Mouse (Mus musculus) erythroblast, embryonic 14.5 days (primary cell): Measurements from ENCODE around the gene Slc4a5. TPM values are rescaled to one million over a fixed set of nuclear protein-coding genes. Genes with fewer than 3 reads are reported as not detected.
A peak's percentile ranks its signal among the peaks of the same experiment; 100 is the strongest.

Source experiments
- H3K27me3 ChIP-seq: 2 replicates; pipeline ENCODE4 v1.6.1; 2012; ENCODE audit warnings: inconsistent platforms; ENCODE audit not compliant: control insufficient read depth
- H3K36me3 ChIP-seq: 2 replicates; pipeline ENCODE4 v1.6.1; 2012; ENCODE audit warnings: mild to moderate bottlenecking, inconsistent platforms; ENCODE audit not compliant: control insufficient read depth
- H3K4me1 ChIP-seq: 2 replicates; pipeline ENCODE4 v1.6.1; 2012; ENCODE audit warnings: inconsistent platforms; ENCODE audit not compliant: control insufficient read depth
- H3K4me3 ChIP-seq: replicated peaks from 2 replicates; pipeline ENCODE3; 2012; ENCODE audit warnings: moderate library complexity, mild to moderate bottlenecking, inconsistent platforms
- H3K9me3 ChIP-seq: 2 replicates; pipeline ENCODE4 v1.6.1; 2012; ENCODE audit warnings: low read length, inconsistent platforms, mixed read lengths; ENCODE audit not compliant: control insufficient read depth
- GATA1 ChIP-seq: IDR thresholded peaks from 2 replicates; pipeline ENCODE4 v1.6.1; 2012; ENCODE audit warnings: low read length, inconsistent platforms, mixed read lengths
- TAL1 ChIP-seq: IDR thresholded peaks from 3 replicates; pipeline ENCODE4 v1.6.1; 2012; ENCODE audit warnings: low read length, inconsistent platforms, mixed read lengths
- polyA plus RNA-seq: library from polyadenylated mRNA; stranded (reverse); fragments of >175 nt; gene quantifications from 2 replicates; pipeline ENCODE4 v1.2.3, GENCODE M21; 2012

The Slc4a5 gene
- polyA plus RNA-seq, 1 experiment = 1.8 TPM

DNA sequence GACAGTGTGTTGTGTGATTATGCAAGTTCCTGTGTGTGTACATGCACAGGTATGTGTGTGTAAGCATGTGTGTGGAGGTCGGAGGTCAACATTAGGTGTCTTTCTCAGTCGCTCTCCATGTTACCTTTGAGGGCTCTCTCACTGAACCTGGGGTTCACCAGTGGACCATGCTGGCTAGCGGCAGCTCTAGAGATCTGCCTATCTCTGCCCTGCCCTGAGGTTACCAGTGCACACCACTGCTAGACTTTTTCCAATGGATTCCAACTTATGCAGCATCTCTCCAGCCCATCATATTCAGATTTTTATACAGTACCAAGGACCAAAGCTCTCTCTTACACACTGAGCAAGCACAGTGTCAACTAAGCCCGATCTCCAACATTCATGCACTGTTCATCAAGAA is 27.1 kb downstream of the Slc4a5 start:
- H3K27me3 ChIP-seq = peaks cover 9% of the 10 kb centered on the region
- peak overlapping the region; percentile 74 for H3K4me3 ChIP-seq
- H3K9me3 ChIP-seq = no peaks in the 10 kb centered on the region
- H3K36me3 ChIP-seq = peaks cover 41% of the 10 kb centered on the region
- peaks cover 76% of the 10 kb centered on the region for H3K4me1 ChIP-seq
- TF ChIP-seq GATA1 = no peak
- no peak for TF ChIP-seq TAL1

DNA sequence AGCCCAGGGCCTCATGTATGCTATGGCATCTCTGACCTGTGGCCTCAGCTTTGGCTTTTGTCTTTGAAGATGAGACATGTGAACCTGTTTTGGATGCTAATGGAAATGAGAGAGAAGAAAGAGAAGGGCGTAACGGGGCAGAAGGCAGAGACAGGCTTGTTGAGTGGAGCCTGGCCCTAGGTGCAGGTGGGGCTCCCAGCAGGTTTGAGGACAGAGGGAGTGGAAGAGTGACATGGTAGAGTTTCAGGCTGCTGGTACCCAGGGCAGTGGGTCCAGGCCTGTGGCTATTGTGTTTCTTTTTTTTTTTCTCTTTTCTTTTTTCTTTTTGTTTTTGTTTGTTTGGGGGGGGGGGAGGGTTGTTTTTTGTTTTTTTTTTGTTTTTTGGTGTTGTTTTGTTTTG is 27.5 kb downstream of the Slc4a5 start:
- H3K4me3 ChIP-seq = peak overlapping the region; percentile 74
- H3K4me1 ChIP-seq = peaks cover 73% of the 10 kb centered on the region
- no peaks in the 10 kb centered on the region for H3K9me3 ChIP-seq
- no peak for TF ChIP-seq TAL1
- TF ChIP-seq GATA1 = no peak
- peaks cover 5% of the 10 kb centered on the region; the same call in 1 of the 2 replicates for H3K27me3 ChIP-seq
- H3K36me3 ChIP-seq = peaks cover 41% of the 10 kb centered on the region

DNA sequence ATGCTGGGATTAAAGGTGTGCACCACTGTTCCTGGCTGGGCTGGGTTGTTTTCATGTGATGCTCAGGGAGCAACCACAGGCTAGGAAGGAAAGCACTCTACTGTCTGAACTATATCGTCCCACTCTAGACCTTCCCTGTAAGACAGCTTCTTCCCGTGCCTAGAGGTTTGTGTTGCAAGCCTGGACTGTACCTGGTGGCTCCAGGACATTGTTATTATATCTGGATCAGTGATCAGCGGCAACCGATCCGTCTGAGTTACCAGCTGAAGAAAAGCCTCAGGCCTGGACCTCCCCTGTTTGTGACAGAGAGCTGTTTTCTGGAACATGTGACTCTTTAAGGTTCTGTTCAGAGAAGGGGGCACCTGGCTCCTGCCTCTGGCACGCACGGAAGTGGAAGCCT is 34.6 kb downstream of the Slc4a5 start:
- Histone ChIP-seq H3K36me3 (peaks cover 22% of the 10 kb centered on the region), H3K9me3 (no peaks in the 10 kb centered on the region), H3K4me3 (peak overlapping the region; percentile 28), H3K4me1 (peaks cover 37% of the 10 kb centered on the region), H3K27me3 (peaks cover 8% of the 10 kb centered on the region)
- TF ChIP-seq TAL1 (no peak), GATA1 (no peak)

DNA sequence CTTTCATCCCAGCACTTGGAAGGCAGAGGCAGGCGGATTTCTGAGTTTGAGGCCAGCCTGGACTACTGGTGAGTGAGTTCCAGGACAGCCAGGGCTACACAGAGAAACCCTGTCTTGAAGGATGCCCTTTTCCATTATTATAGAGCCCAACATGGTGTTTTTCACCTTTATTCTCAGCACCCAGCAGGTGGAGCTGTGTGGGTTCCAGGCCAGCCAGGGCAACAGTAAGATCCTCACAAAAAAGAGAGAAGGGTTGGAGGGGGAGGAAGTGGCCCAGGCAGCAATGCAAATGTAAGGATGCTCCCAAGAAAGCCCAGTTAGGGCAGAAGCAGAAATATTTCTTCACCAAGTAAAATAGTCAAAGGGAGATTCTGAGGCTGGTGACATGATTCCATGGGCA is 44.9 kb downstream of the Slc4a5 start:
- Histone ChIP-seq H3K4me1 (peaks cover 8% of the 10 kb centered on the region), H3K9me3 (no peaks in the 10 kb centered on the region; the same call in 1 of the 2 replicates), H3K36me3 (peaks cover 79% of the 10 kb centered on the region), H3K4me3 (no peak overlapping the region), H3K27me3 (peaks cover 37% of the 10 kb centered on the region)
- TF ChIP-seq TAL1 (no peak), GATA1 (no peak)

DNA sequence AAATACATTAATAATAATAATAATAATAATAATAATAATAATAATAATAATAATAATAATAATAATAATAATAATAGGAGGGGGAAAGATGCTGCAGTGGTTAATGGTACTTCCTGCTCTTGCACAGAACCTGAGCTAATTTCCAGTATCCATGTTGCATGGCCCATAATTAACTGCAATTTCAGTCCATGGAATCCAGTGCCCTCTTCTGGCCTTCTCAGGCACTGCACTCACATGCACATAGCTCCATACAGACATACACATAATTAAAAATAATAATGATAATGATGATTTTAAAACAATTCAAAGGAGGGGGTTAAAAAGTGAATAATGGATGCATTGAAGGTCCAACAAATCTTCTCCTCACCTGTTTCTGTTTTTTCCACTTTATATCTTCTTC is 45.6 kb downstream of the Slc4a5 start:
- no peak for TF ChIP-seq TAL1
- TF ChIP-seq GATA1 = no peak
- H3K4me1 ChIP-seq = peaks cover 8% of the 10 kb centered on the region
- H3K36me3 ChIP-seq = peaks cover 80% of the 10 kb centered on the region
- no peak overlapping the region for H3K4me3 ChIP-seq
- H3K9me3 ChIP-seq = no peaks in the 10 kb centered on the region; the same call in 1 of the 2 replicates
- H3K27me3 ChIP-seq = peaks cover 39% of the 10 kb centered on the region

DNA sequence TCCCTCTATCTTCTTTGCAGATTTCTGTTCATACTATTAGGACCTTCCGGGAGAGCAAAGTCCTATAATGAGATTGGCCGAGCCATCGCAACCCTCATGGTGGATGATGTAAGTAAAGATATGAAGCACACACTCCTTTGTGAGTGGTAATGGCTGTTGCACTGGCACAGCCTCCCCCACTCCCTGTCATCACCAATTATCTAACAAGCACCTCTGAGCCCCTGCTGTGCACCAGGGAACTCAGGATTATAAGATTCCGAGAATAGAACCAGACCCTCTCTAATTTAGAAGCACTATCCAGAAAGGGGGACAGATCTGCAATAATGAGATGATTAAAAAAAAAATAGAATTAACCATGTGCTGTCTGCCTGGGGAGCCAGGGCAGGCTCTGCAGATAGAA is 46.0 kb downstream of the Slc4a5 start:
- H3K4me1 ChIP-seq = peaks cover 8% of the 10 kb centered on the region
- H3K9me3 ChIP-seq = no peaks in the 10 kb centered on the region; the same call in 1 of the 2 replicates
- H3K27me3 ChIP-seq = peaks cover 37% of the 10 kb centered on the region
- TF ChIP-seq TAL1 (no peak), GATA1 (no peak)
- peaks cover 81% of the 10 kb centered on the region for H3K36me3 ChIP-seq
- H3K4me3 ChIP-seq = no peak overlapping the region

DNA sequence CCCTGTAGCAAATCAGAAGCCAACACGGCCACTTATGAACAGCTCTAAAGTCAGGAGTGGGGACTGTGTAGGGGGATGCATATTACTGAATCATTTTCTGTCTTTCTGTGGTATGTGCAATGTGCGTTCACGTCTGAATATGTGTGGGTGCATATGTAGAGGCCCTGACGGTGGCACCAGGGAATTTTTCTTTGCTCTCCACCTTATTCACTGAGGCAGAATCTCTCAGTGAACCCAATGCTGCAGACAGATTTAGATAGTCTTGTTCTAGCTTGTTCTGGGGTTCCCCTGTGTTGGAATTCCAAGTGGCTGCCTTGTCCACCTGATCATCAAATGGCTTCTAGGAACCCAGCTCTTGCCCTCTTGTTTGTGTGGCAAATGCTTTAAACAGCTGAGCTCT is 48.0 kb downstream of the Slc4a5 start:
- Histone ChIP-seq H3K9me3 (no peaks in the 10 kb centered on the region; the same call in 1 of the 2 replicates), H3K36me3 (peaks cover 78% of the 10 kb centered on the region), H3K4me1 (peaks cover 8% of the 10 kb centered on the region), H3K4me3 (no peak overlapping the region), H3K27me3 (peaks cover 39% of the 10 kb centered on the region)
- no peak for TF ChIP-seq TAL1

DNA sequence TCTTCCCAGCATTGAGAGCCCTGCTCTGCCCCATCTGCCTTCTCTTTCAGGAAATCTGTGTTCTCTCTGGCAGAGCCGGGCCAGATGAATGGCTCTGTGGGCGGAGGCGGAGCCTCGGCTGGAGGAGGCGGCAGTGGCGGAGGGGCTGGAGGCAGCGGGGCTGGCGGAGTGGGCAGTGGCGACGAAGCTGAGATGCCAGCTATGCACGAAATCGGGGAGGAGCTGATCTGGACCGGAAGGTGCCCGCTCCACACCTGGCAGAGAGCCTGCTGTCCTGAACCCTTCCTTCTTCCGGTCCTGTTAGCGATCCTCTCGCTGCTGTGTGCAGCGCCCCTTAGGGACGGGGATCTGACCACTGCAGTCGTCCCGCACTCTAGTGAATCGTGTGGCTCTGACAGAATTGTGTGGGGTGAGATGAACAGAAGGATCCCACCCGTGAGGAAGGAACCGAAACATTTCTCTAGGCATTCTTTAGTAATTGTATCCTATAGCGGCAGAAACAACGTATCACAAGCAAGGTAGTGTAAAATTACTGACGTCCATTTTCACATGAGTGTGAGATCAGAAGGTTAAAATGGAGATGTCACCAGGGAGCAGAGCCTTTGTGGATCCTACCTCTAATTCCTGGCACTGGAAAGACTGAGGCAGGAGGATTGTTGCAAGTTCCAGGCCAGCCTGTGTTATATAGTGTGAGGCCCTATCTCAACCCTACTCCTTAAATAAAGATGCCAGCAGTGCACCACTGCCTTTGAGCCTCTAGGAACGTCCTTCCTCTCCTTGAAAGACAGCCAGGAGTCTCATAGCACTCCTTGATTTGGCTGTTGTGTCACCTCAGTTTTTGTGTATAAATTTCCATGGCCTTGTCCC is 48.7 kb downstream of the Slc4a5 start:
- no peak for TF ChIP-seq TAL1
- no peak for TF ChIP-seq GATA1
- Histone ChIP-seq H3K9me3 (no peaks in the 10 kb centered on the region; the same call in 1 of the 2 replicates), H3K4me1 (peaks cover 8% of the 10 kb centered on the region), H3K36me3 (peaks cover 74% of the 10 kb centered on the region), H3K27me3 (peaks cover 39% of the 10 kb centered on the region), H3K4me3 (peak overlapping the region; percentile 60)

DNA sequence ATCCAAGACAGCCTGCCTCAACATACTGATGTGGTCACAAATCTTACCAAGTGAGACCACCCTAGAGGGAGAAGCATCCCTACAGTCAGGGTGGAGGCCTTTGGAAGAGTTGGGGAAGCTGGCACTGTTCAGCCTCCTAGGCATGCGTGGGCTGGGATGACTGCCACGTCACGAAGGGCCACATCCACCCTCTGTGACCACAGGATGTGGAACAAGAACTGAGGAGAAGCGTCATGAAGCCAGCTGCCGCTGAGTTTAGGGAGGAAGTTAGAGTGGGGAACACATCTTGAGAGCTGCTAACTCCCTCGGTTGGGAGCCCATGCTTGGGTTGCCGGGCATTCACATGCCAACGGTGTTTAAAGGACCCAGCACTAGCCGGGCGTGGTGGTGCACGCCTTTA is 54.1 kb downstream of the Slc4a5 start:
- H3K27me3 ChIP-seq = peaks cover 23% of the 10 kb centered on the region
- TF ChIP-seq GATA1 (no peak), TAL1 (no peak)
- no peak overlapping the region for H3K4me3 ChIP-seq
- peaks cover 26% of the 10 kb centered on the region for H3K36me3 ChIP-seq
- peaks cover under 1% of the 10 kb centered on the region for H3K4me1 ChIP-seq
- no peaks in the 10 kb centered on the region for H3K9me3 ChIP-seq
